In the genomic region with DNA sequence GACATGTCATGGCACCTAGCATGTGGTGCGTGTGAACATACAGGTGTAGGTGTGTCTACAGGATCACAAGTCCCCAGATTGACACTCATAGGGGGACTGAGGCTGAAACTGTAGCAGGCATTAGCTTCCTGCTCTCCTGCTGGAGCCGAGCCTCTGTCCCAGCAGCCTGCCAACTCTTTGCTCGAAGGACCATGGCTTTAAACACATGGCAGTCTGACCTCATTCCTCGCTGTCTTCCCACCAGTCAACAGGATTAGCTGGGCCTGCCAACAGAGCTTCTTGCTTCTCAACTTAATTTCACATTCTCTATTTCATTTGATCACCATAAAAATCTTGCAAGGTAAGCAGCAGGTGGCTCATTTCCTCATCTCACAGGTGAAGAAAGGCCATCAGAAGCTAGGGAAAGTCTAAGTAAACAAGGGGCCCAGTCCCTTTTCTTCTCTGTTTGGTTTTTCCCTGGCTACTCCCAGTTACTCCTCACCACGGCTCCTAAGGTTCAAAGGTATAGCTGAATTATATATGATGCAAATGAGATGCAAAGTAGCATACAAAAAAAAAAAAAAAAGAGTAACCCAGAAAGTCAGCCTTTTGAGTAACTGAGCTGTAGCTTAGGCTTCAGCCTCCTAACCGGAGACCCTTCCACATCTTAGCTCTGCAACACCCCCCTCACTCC, we compare ENCODE assay signal across 21 mouse cellular contexts. TPM values are rescaled to one million over a fixed set of nuclear protein-coding genes. Genes with fewer than 3 reads are reported as not detected.
A peak's percentile ranks its signal among the peaks of the same experiment; 100 is the strongest.
DNase-seq lines count a peak whose midpoint lies in the region; ATAC-seq and TF ChIP-seq lines count a peak whose summit lies in the region.
"Had no signal": no experiment of that assay in that cellular context is flagged by ENCODE, and none has a peak within 500 bp of the region (broad histone marks: within the 10 kb centered on the region; RNA-seq: fewer than 3 reads in every experiment).

No protein-coding gene starts in this region.

- 0 out of 2 replicates have a peak, but pooled peaks have one; percentile 23 for ATAC-seq in embryonic facial prominence, embryonic 14.5 days (ENCODE audit: low read depth)
- no peak for ATAC-seq in forebrain, postnatal 0 days
- ATAC-seq: inflammation-experienced regulatory T-cells, adult 6 months had no signal

- peak; percentile 48 for DNase-seq in embryonic facial prominence, embryonic 14.5 days (ENCODE audit: low spot score)
- no peak for DNase-seq in embryonic facial prominence, embryonic 10.5 days (ENCODE audit: low spot score)
- peak; percentile 34 for DNase-seq in adipocyte (ENCODE audit: low spot score)
- DNase-seq in cerebellum, postnatal 14 days = peak; percentile 83
- DNase-seq in forebrain, postnatal 0 days = no peak
- DNase-seq in heart, adult 18-20 months = no peak
- no peak for DNase-seq in gastrocnemius, postnatal 25 days
- DNase-seq: adrenal gland, postnatal 10 days; heart, adult 11 months; lung, postnatal 10 days; right cerebral cortex, postnatal 4 days; thymus, adult 2 months had no signal

- no peak overlapping the region for H3K4me2 ChIP-seq in embryonic facial prominence, embryonic 14.5 days (ENCODE audit: low read depth, low read length)
- H3K4me2 ChIP-seq in forebrain, postnatal 0 days (ENCODE audit: low read depth) = no peak overlapping the region
- H3K4me2 ChIP-seq: forebrain, embryonic 12.5 days; heart, embryonic 15.5 days; limb, embryonic 12.5 days; liver, embryonic 15.5 days; neural tube, embryonic 13.5 days had no signal

- H3K4me1 ChIP-seq in embryonic facial prominence, embryonic 14.5 days (ENCODE audit: control insufficient read depth, insufficient read depth, low read length) = peaks cover 6% of the 10 kb centered on the region
- peaks cover 31% of the 10 kb centered on the region for H3K4me1 ChIP-seq in embryonic facial prominence, embryonic 10.5 days
- H3K4me1 ChIP-seq in small intestine, adult 2 months (ENCODE audit: control insufficient read depth, insufficient read depth, insufficient read length, low read length) = peaks cover 39% of the 10 kb centered on the region
- H3K4me1 ChIP-seq in forebrain, postnatal 0 days (ENCODE audit: insufficient read depth) = no peaks in the 10 kb centered on the region

- H3K9me3 ChIP-seq in embryonic facial prominence, embryonic 14.5 days (ENCODE audit: control insufficient read depth, low read length) = no peaks in the 10 kb centered on the region
- H3K9me3 ChIP-seq in embryonic facial prominence, embryonic 10.5 days = no peaks in the 10 kb centered on the region
- no peaks in the 10 kb centered on the region for H3K9me3 ChIP-seq in forebrain, postnatal 0 days (ENCODE audit: low read length)
- H3K9me3 ChIP-seq: forebrain, embryonic 12.5 days; heart, embryonic 15.5 days; limb, embryonic 12.5 days; liver, embryonic 15.5 days; megakaryocyte, embryonic 14.5 days; neural tube, embryonic 13.5 days had no signal

- 61% methylated on average over 6 of the region's 6 CpGs for WGBS in embryonic facial prominence, embryonic 14.5 days
- 75% methylated on average over 6 of the region's 6 CpGs for WGBS in embryonic facial prominence, embryonic 10.5 days
- WGBS in small intestine, adult 2 months = 36% methylated on average over 6 of the region's 6 CpGs
- 62% methylated on average over 6 of the region's 6 CpGs for WGBS in forebrain, postnatal 0 days

- TF ChIP-seq POLR2A in small intestine, adult 2 months (IDR thresholded peaks at IDR 0.05; ENCODE audit: low read depth, low read length) = no peak

- TF ChIP-seq CTCF in small intestine, adult 2 months (IDR thresholded peaks at IDR 0.05; ENCODE audit: extremely low read depth, insufficient read length, insufficient replicate concordance, low read depth, low read length) = no peak
- TF ChIP-seq CTCF in forebrain, postnatal 0 days (IDR thresholded peaks at IDR 0.05; ENCODE audit: low read depth) = no peak

- H3K4me3 ChIP-seq in embryonic facial prominence, embryonic 14.5 days (ENCODE audit: low read depth, low read length) = no peak overlapping the region
- H3K4me3 ChIP-seq in embryonic facial prominence, embryonic 10.5 days = no peak overlapping the region
- peak overlapping the region; percentile 24; the same call in 1 of the 2 replicates for H3K4me3 ChIP-seq in small intestine, adult 2 months (ENCODE audit: low read depth, low read length)
- H3K4me3 ChIP-seq in forebrain, postnatal 0 days (ENCODE audit: low read depth, low read length) = no peak overlapping the region
- H3K4me3 ChIP-seq: forebrain, embryonic 12.5 days; heart, embryonic 15.5 days; layer of hippocampus, adult 2 months; limb, embryonic 12.5 days; liver, embryonic 15.5 days; megakaryocyte, embryonic 14.5 days; neural tube, embryonic 13.5 days had no signal

- H3K9ac ChIP-seq in embryonic facial prominence, embryonic 14.5 days (ENCODE audit: low read depth, low read length) = no peak overlapping the region
- no peak overlapping the region for H3K9ac ChIP-seq in forebrain, postnatal 0 days
- H3K9ac ChIP-seq: forebrain, embryonic 12.5 days; heart, embryonic 15.5 days; limb, embryonic 12.5 days; liver, embryonic 15.5 days; neural tube, embryonic 13.5 days had no signal

- H3K27me3 ChIP-seq in embryonic facial prominence, embryonic 14.5 days (replicated peaks; ENCODE audit: control insufficient read depth, insufficient read depth, low read length) = peaks cover 17% of the 10 kb centered on the region
- peaks cover 48% of the 10 kb centered on the region for H3K27me3 ChIP-seq in embryonic facial prominence, embryonic 10.5 days (replicated peaks; ENCODE audit: low read depth, poor library complexity, severe bottlenecking)
- no peaks in the 10 kb centered on the region for H3K27me3 ChIP-seq in small intestine, adult 2 months (ENCODE audit: control insufficient read depth, insufficient read depth, low read length)
- no peaks in the 10 kb centered on the region for H3K27me3 ChIP-seq in forebrain, postnatal 0 days (ENCODE audit: insufficient read depth, low read length)

- no peaks in the 10 kb centered on the region for H3K36me3 ChIP-seq in embryonic facial prominence, embryonic 14.5 days (ENCODE audit: control insufficient read depth, insufficient read depth, low read length)
- H3K36me3 ChIP-seq in embryonic facial prominence, embryonic 10.5 days (replicated peaks) = no peaks in the 10 kb centered on the region
- no peaks in the 10 kb centered on the region for H3K36me3 ChIP-seq in small intestine, adult 2 months (ENCODE audit: control insufficient read depth, insufficient read depth, low read length)
- no peaks in the 10 kb centered on the region for H3K36me3 ChIP-seq in forebrain, postnatal 0 days (ENCODE audit: insufficient read depth)
- H3K36me3 ChIP-seq: forebrain, embryonic 12.5 days; heart, embryonic 15.5 days; limb, embryonic 12.5 days; liver, embryonic 15.5 days; neural tube, embryonic 13.5 days had no signal

- no peak overlapping the region for H3K27ac ChIP-seq in embryonic facial prominence, embryonic 14.5 days (replicated peaks; ENCODE audit: low read depth, low read length)
- H3K27ac ChIP-seq in embryonic facial prominence, embryonic 10.5 days (replicated peaks) = no peak overlapping the region
- H3K27ac ChIP-seq in small intestine, adult 2 months (ENCODE audit: insufficient read depth, low read depth, low read length) = peak overlapping the region; percentile 96
- H3K27ac ChIP-seq in forebrain, postnatal 0 days (ENCODE audit: low read depth, low read length) = no peak overlapping the region
- H3K27ac ChIP-seq: forebrain, embryonic 12.5 days; heart, embryonic 15.5 days; layer of hippocampus, adult 2 months; limb, embryonic 12.5 days; liver, embryonic 15.5 days; neural tube, embryonic 13.5 days had no signal

RNA-seq across cellular contexts. Expression of a gene that starts 2.9 kb away (rescaled TPM):
- polyA plus RNA-seq in embryonic facial prominence, embryonic 14.5 days (2014; fragmentation: Nextera tagmentation; extraction: Ambion mirVana) = 1.3 and 2.2 TPM in 2 replicates
- 0.23 and 0.24 TPM in 2 replicates for polyA plus RNA-seq in embryonic facial prominence, embryonic 10.5 days (2016; fragmentation: Nextera tagmentation; extraction: Ambion mirVana)
- 42.4 and 188 TPM in 2 replicates for polyA plus RNA-seq in small intestine, adult 2 months (2012; rRNA removed)
- total RNA-seq in forebrain, postnatal 0 days (2014; rRNA removed) = 1.1 and 1.6 TPM in 2 replicates
- polyA plus RNA-seq in forebrain, postnatal 0 days (2015; fragmentation: Nextera tagmentation; extraction: Ambion mirVana) = 0.97 and 0.98 TPM in 2 replicates
- total RNA-seq in heart, adult 18-20 months (2021) = 1 to 10 TPM; 1.7 to 1.8 TPM
- total RNA-seq in gastrocnemius, postnatal 25 days (2021) = under 1 TPM; 0.90 to 0.94 TPM

Comparison
In these comparisons a context has a peak if more than half of its experiments do, and no peak if none do; other contexts are left out.
1. DNase-seq: peak in embryonic facial prominence, embryonic 14.5 days (single experiment), adipocyte (single experiment) and cerebellum, postnatal 14 days (2 of 2); none in embryonic facial prominence, embryonic 10.5 days (single experiment), forebrain, postnatal 0 days (single experiment), heart, adult 18-20 months (0 of 2) and gastrocnemius, postnatal 25 days (single experiment).
2. RNA of a gene that starts 2.9 kb away (polyA plus RNA-seq): 42.4 to 188 TPM in small intestine, adult 2 months; 1.3 to 2.2 TPM in embryonic facial prominence, embryonic 14.5 days, 0.97 to 0.98 TPM in forebrain, postnatal 0 days and 0.23 to 0.24 TPM in embryonic facial prominence, embryonic 10.5 days; every median in the first group is over 10 times any median in the second.